Mouse (Mus musculus): ENCODE results near the gene Nfia.
A peak's percentile ranks its signal among the peaks of the same experiment; 100 is the strongest.

Gene Nfia

GRCm38 (mm10) chr4:98057246-98057645 is 284.7 kb downstream of the Nfia start:
- DNase-seq (ENCODE audit: low spot score in 2 of 2) = no peak

GRCm38 (mm10) chr4:98057721-98058120 is 285.2 kb downstream of the Nfia start:
- DNase-seq (ENCODE audit: low spot score in 2 of 2) = no peak

GRCm38 (mm10) chr4:98058182-98058581 is 285.6 kb downstream of the Nfia start:
- DNase-seq (ENCODE audit: low spot score in 2 of 2) = no peak

GRCm38 (mm10) chr4:98060601-98061000 is 288.1 kb downstream of the Nfia start:
- no peak for DNase-seq (ENCODE audit: low spot score in 2 of 2)

- no peak for DNase-seq (ENCODE audit: low spot score in 2 of 2)
These were observed 288.6 kb downstream of the Nfia start for GRCm38 (mm10) chr4:98061086-98061485.

- DNase-seq (ENCODE audit: low spot score in 2 of 2) = no peak
These were observed 290.7 kb downstream of the Nfia start for GRCm38 (mm10) chr4:98063280-98063679.

GRCm38 (mm10) chr4:98076106-98076505 is 303.6 kb downstream of the Nfia start:
- no peak for DNase-seq (ENCODE audit: low spot score in 2 of 2)

GRCm38 (mm10) chr4:98076624-98077023 is 304.1 kb downstream of the Nfia start:
- DNase-seq (ENCODE audit: low spot score in 2 of 2) = no peak

GRCm38 (mm10) chr4:98080586-98080985 is 308.1 kb downstream of the Nfia start:
- DNase-seq (ENCODE audit: low spot score in 2 of 2) = no peak

- no peak for DNase-seq (ENCODE audit: low spot score in 2 of 2)
These were observed 309.4 kb downstream of the Nfia start for GRCm38 (mm10) chr4:98081962-98082361.

GRCm38 (mm10) chr4:98082512-98082911 is 310.0 kb downstream of the Nfia start:
- no peak for DNase-seq (ENCODE audit: low spot score in 2 of 2)

GRCm38 (mm10) chr4:98085060-98085459 is 312.5 kb downstream of the Nfia start:
- no peak for DNase-seq (ENCODE audit: low spot score in 2 of 2)

GRCm38 (mm10) chr4:98086976-98087375 is 314.4 kb downstream of the Nfia start:
- no peak for DNase-seq (ENCODE audit: low spot score in 2 of 2)

- DNase-seq (ENCODE audit: low spot score in 2 of 2) = no peak
These were observed 317.5 kb downstream of the Nfia start for GRCm38 (mm10) chr4:98089985-98090384.

- no peak for DNase-seq (ENCODE audit: low spot score in 2 of 2)
These were observed 318.1 kb downstream of the Nfia start for GRCm38 (mm10) chr4:98090586-98090985.

- peak in 1 of 2 experiments; percentile 50 for DNase-seq (ENCODE audit: low spot score in 2 of 2)
These were observed 318.9 kb downstream of the Nfia start for GRCm38 (mm10) chr4:98091368-98091827.

GRCm38 (mm10) chr4:98091901-98092472 is 319.5 kb downstream of the Nfia start:
- DNase-seq (ENCODE audit: low spot score in 2 of 2) = no peak

- no peak for DNase-seq (ENCODE audit: low spot score in 2 of 2)
These were observed 321.7 kb downstream of the Nfia start for GRCm38 (mm10) chr4:98094112-98094805.

GRCm38 (mm10) chr4:98095060-98095459 is 322.5 kb downstream of the Nfia start:
- DNase-seq (ENCODE audit: low spot score in 2 of 2) = no peak

GRCm38 (mm10) chr4:98097013-98097566 is 324.6 kb downstream of the Nfia start:
- DNase-seq (ENCODE audit: low spot score in 2 of 2) = no peak

GRCm38 (mm10) chr4:98098663-98099062 is 326.1 kb downstream of the Nfia start:
- no peak for DNase-seq (ENCODE audit: low spot score in 2 of 2)

- no peak for DNase-seq (ENCODE audit: low spot score in 2 of 2)
These were observed 326.9 kb downstream of the Nfia start for GRCm38 (mm10) chr4:98099433-98099832.

Data from spleen, postnatal 10 days (tissue).